Mouse (Mus musculus) CH12.LX (cell line): ENCODE data around the gene Tmem117.

Experiments
- CTCF ChIP-seq, 2 experiments: IDR thresholded peaks in 1 of 2; conservative IDR thresholded peaks in 1 of 2; 2 replicates each; pipeline ENCODE4 v1.5.1; 2011 to 2012; ENCODE audit warnings: low read depth in 2 of 2, low read length in 2 of 2, improper control_type of control experiment in 1 of 2, inconsistent platforms in 1 of 2, mild to moderate bottlenecking in 1 of 2, moderate library complexity in 1 of 2
- HCFC1 ChIP-seq: IDR thresholded peaks from 2 replicates; pipeline ENCODE4 v1.6.1; 2012; ENCODE audit warnings: low read depth, mild to moderate bottlenecking, inconsistent platforms, low read length, improper control_type of control experiment
- NRF1 ChIP-seq: IDR thresholded peaks from 2 replicates; pipeline ENCODE4 v1.6.1; 2014; ENCODE audit warnings: low read depth, mild to moderate bottlenecking, inconsistent platforms, low read length, improper control_type of control experiment, moderate library complexity
- POLR2A ChIP-seq: IDR thresholded peaks from 2 replicates; pipeline ENCODE4 v1.6.1; 2011; ENCODE audit warnings: low read depth, mild to moderate bottlenecking, improper control_type of control experiment, low read length
- RAD21 ChIP-seq: IDR thresholded peaks from 2 replicates; pipeline ENCODE4 v1.6.1; 2011; ENCODE audit warnings: low read depth, mild to moderate bottlenecking, low read length, improper control_type of control experiment, moderate library complexity
- USF1 ChIP-seq: IDR thresholded peaks from 2 replicates; pipeline ENCODE4 v1.6.1; 2014; ENCODE audit warnings: low read depth, mild to moderate bottlenecking, inconsistent platforms, low read length, improper control_type of control experiment

DNA sequence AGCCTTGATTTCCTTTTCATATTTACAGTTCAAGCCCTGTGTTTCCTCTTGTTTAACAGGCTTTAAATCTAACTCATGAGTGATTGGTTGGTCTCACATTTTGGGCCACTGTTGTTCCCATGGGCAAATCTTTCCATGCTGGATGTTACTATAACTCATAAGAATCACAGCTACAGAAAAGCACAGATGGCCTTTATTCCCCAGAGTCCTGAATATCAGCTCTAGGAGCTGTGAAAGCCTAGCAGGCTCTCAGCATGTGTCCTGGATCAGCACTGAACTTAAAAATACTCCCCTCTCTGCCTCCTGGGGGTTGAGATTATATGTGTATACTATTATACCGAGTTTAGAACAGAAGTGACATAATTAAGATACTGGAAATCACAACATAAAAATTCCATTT is 292.6 kb downstream of the Tmem117 start:
- no peak for TF ChIP-seq USF1
- TF ChIP-seq POLR2A: no peak
- no peak for TF ChIP-seq HCFC1
- no peak for TF ChIP-seq CTCF (conservative IDR thresholded peaks at IDR 0.05 in 1 of 2, IDR thresholded peaks at IDR 0.05 in 1 of 2; ENCODE audit: low read depth in 2 of 2, low read length in 2 of 2)
- no peak for TF ChIP-seq RAD21
- TF ChIP-seq NRF1: no peak
